Mouse (Mus musculus) ES-E14 (cell line): ENCODE results near the gene Ddx56. TPM values are rescaled to one million over a fixed set of nuclear protein-coding genes. Genes with fewer than 3 reads are reported as not detected.
"Not testable (repeated sequence)": the region's sequence is repeated elsewhere in the genome, so short reads cannot be mapped to it uniquely, and the experiment has no call there.

Source experiments
- DNase-seq: peaks from one replicate; pipeline ENCODE4 v3.0.0-alpha.2; 2013; ENCODE audit warnings: low read depth, low spot score
- H3K27ac ChIP-seq: 2 replicates; pipeline ENCODE4 v1.5.1; 2012; ENCODE audit warnings: low read depth, mild to moderate bottlenecking, low read length, moderate library complexity, mixed read lengths; ENCODE audit not compliant: poor library complexity, insufficient read depth, severe bottlenecking
- H3K36me3 ChIP-seq: 2 replicates; pipeline ENCODE4 v1.6.1; 2012; ENCODE audit warnings: mild to moderate bottlenecking, low read length, moderate library complexity, mixed read lengths; ENCODE audit not compliant: control insufficient read depth, poor library complexity, insufficient read depth, severe bottlenecking
- H3K4me1 ChIP-seq, 2 experiments: fragments of 150-350 bp in 1 of 2; sonication (generic) in 1 of 2; 2 replicates each; pipeline ENCODE4 v1.6.1; 2012; ENCODE audit warnings: low read length in 2 of 2, mild to moderate bottlenecking in 1 of 2, mixed read lengths in 1 of 2; ENCODE audit not compliant: control insufficient read depth in 2 of 2, insufficient read depth in 2 of 2, poor library complexity in 1 of 2
- H3K4me3 ChIP-seq, 2 experiments: fragments of 150-350 bp in 1 of 2; sonication (generic) in 1 of 2; 2 replicates each; pipeline ENCODE4 v1.5.1; 2012; ENCODE audit warnings: low read length in 2 of 2, low read depth in 1 of 2, mild to moderate bottlenecking in 1 of 2, mixed read lengths in 1 of 2; ENCODE audit not compliant: insufficient read depth in 1 of 2, poor library complexity in 1 of 2, severe bottlenecking in 1 of 2
- H3K9ac ChIP-seq: 2 replicates; pipeline ENCODE4 v1.6.1; 2012; ENCODE audit warnings: low read depth, mild to moderate bottlenecking, low read length, mixed read lengths; ENCODE audit not compliant: poor library complexity, insufficient read depth, severe bottlenecking
- H3K9me3 ChIP-seq: fragments of 150-350 bp; sonication (generic); 2 replicates; pipeline ENCODE4 v1.6.1; 2012; ENCODE audit warnings: low read depth, mild to moderate bottlenecking, low read length; ENCODE audit not compliant: control insufficient read depth, insufficient read depth
- CHD2 ChIP-seq: IDR thresholded peaks from 2 replicates; pipeline ENCODE4 v1.6.1; 2014; ENCODE audit warnings: mild to moderate bottlenecking, low read depth, low read length, inconsistent platforms
- HCFC1 ChIP-seq: IDR thresholded peaks from 2 replicates; pipeline ENCODE4 v1.6.1; 2012; ENCODE audit warnings: low read length, inconsistent platforms, borderline replicate concordance; ENCODE audit not compliant: insufficient read depth
- MAFK ChIP-seq: IDR thresholded peaks from 2 replicates; pipeline ENCODE4 v1.6.1; 2014; ENCODE audit warnings: mild to moderate bottlenecking, low read depth, low read length, inconsistent platforms; ENCODE audit not compliant: insufficient read depth
- ZC3H11A ChIP-seq: IDR thresholded peaks from 2 replicates; pipeline ENCODE4 v1.6.1; 2012; ENCODE audit warnings: low read depth, mild to moderate bottlenecking, inconsistent platforms, low read length, borderline replicate concordance
- ZNF384 ChIP-seq: IDR thresholded peaks from 2 replicates; pipeline ENCODE4 v1.6.1; 2012; ENCODE audit warnings: low read depth, low read length, inconsistent platforms
- in situ Hi-C, 2 experiments: fragments of 600-800 bp; cut with MboI; formaldehyde crosslinking; loops; one replicate each; pipeline ENCODE4 v1.15.1; 2025; ENCODE audit warnings: low sequenced_read_pairs in 2 of 2, inconsistent platforms in 1 of 2; ENCODE audit not compliant: unreplicated experiment in 2 of 2
- total RNA-seq: library from RNA; depleted of rRNA; stranded (reverse); fragments of 300-350 nt; gene quantifications from 2 replicates; pipeline ENCODE4 v1.2.3, GENCODE M21; 2012

Ddx56 gene
- total RNA-seq, 1 experiment, result 170 TPM

DNA sequence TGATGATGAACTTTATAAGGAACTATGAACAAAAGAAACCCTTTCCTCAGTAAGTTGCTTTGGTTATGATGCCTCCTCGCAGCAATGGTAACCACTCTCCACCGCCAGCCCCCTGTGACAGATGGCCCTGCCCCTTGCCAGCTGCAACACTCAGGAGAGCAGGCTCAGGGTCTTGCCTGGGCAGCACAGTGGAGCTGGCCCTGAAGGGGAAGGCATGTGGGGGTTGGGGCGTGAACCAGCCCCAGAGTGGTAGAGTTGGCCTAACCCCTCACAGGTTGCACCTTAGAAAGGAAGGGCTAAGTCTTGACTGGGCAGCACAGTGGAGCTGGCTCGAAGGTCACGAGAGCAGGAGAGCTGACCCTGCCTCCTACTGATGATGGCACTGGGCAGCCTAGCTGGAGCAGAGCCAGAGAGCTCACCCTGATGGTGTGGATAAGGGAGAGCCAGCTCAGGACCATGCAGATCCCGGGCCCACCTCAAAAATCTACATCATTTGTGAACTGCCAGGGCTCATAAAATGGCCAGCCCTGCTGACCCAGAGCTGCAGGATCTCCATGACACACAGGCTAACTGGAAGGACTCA, 11.0 kb downstream of the Ddx56 start:
- Histone ChIP-seq H3K9me3 (no peaks in the 10 kb centered on the region), H3K4me1 (peaks cover 4 to 15% of the 10 kb centered on the region in 2 experiments; a peak in 3 of 4 replicates), H3K36me3 (peaks cover 37% of the 10 kb centered on the region), H3K27ac (no peak overlapping the region), H3K9ac (no peak overlapping the region), H3K4me3 (no peak overlapping the region)
- no peak for DNase-seq
- no peak for TF ChIP-seq HCFC1
- in situ Hi-C loops, result no loop called here

DNA sequence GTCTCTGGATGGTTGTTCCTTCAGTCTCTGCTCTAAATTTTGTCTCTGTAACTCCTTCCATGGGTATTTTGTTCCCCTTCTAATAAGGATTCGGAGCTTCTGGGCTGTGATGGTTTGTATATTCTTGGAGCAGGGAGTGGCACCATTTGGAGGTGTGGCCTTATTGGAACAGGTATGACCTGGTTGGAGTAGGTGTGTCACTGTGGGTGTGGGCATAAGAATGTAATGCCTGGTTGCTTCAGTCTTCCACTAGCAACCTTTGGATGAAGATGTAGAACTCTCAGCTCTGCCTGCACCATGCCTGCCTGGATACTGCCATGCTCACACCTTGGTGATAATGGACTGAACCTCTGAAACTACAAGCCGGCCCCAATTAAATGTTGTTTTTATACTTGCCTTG, 13.0 kb downstream of the Ddx56 start:
- in situ Hi-C loops, H3K9me3 ChIP-seq, H3K9ac ChIP-seq, H3K4me3 ChIP-seq, H3K27ac ChIP-seq, DNase-seq: not testable (repeated sequence)
- Histone ChIP-seq H3K4me1 (peaks cover 4 to 13% of the 10 kb centered on the region in 2 experiments; a peak in 2 of 4 replicates), H3K36me3 (peaks cover 21% of the 10 kb centered on the region)

DNA sequence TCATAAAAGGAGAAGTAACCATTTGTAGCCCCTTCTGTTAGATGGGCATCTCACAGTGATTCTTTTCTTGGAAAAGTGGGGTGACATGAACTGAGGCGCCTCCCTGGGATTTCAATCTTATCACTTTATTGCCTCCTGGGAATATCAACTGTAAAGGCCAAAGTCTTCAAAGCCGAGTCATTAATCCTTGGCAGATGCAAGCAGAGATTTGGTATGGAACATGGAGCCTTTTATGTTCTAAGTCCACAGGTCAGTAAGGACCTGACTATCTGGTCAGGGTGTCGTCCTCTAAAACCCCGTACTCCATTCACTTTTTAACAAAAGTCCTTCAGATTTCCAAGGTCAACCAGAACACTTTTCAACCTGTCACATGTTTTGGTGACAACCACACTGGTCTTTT, 14.7 kb downstream of the Ddx56 start:
- no peaks in the 10 kb centered on the region for H3K9me3 ChIP-seq
- TF ChIP-seq CHD2, result no peak
- TF ChIP-seq MAFK, result no peak
- TF ChIP-seq HCFC1, result no peak
- no peak for TF ChIP-seq ZC3H11A
- TF ChIP-seq ZNF384, result no peak
- in situ Hi-C loops, result no loop called here
- peaks cover 4% of the 10 kb centered on the region for H3K36me3 ChIP-seq
- no peak overlapping the region for H3K27ac ChIP-seq
- no peak overlapping the region for H3K9ac ChIP-seq
- peaks cover 4 to 7% of the 10 kb centered on the region in 2 experiments; a peak in 2 of 4 replicates for H3K4me1 ChIP-seq
- no peak overlapping the region for H3K4me3 ChIP-seq
- no peak for DNase-seq

DNA sequence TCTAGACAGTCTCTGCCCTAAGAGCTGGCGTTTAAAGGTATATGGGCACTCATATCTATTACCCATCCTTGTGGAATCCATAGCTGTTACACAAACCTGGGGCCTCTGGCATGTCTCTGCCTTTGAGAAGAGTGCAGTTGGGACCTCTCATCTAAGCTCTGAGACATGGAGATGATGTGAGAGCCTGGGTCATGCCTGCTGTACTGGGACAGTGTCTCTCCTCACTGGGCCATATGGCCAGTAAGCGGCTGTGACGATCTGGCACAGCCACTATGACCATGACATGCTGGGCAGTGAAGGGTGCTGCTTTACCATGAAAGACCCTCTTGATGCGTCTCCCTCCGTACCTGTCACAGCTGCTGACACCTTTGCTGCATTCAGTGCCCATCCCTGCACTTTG, 15.3 kb downstream of the Ddx56 start:
- Histone ChIP-seq H3K27ac (no peak overlapping the region), H3K9me3 (no peaks in the 10 kb centered on the region), H3K4me3 (no peak overlapping the region)

DNA sequence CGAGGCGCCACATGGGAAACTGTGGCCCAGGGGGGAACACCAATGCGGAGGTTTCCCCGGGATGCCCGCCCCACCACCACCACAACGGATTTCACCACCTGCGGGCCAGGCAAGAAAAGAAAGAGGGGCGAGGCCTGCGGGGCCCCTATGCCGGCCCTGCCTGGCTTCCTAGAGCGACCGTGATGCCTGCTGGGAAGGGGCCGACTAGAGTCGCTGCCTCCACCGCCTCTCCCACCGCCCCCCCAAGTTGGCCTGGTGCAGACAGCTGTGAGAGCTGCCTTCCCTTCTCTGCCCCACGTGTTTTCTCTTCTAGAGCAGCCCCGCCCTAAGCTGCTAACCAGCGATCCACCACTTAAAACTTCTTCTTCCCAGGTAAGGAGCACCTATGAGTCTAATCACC, 22.9 kb downstream of the Ddx56 start:
- no peak overlapping the region for H3K27ac ChIP-seq
- DNase-seq, result peak; percentile 13
- peak overlapping the region; percentile 10 to 35; a peak in 1 of 4 replicates for H3K4me3 ChIP-seq
- H3K9me3 ChIP-seq, result no peaks in the 10 kb centered on the region
- peak overlapping the region; percentile 71 for H3K9ac ChIP-seq
- no peaks in the 10 kb centered on the region for H3K36me3 ChIP-seq
- no peaks in the 10 kb centered on the region for H3K4me1 ChIP-seq
- TF ChIP-seq ZC3H11A (no peak), HCFC1 (no peak), ZNF384 (no peak), CHD2 (no peak), MAFK (no peak)
- in situ Hi-C loops, result no loop called here

More for the DNA sequence above, 15.3 kb downstream of the Ddx56 start:
- Histone ChIP-seq H3K9ac (no peak overlapping the region), H3K4me1 (peaks cover 3 to 4% of the 10 kb centered on the region in 2 experiments; a peak in 2 of 4 replicates), H3K36me3 (no peaks in the 10 kb centered on the region)
- no peak for DNase-seq
- in situ Hi-C loops, result no loop called here
- no peak for TF ChIP-seq ZNF384
- TF ChIP-seq CHD2, result no peak
- TF ChIP-seq MAFK, result no peak
- no peak for TF ChIP-seq ZC3H11A
- no peak for TF ChIP-seq HCFC1
